Mouse (Mus musculus) lung, embryonic 15.5 days (tissue): ENCODE data around the gene Caskin1. TPM values are rescaled to one million over a fixed set of nuclear protein-coding genes. Genes with fewer than 3 reads are reported as not detected.
"Not testable (repeated sequence)": the region's sequence is repeated elsewhere in the genome, so short reads cannot be mapped to it uniquely, and the experiment has no call there.

Experiments used
- ATAC-seq: fragments of 200-750 bp; cut with Nextera tagmentation; 2 replicates; pipeline ENCODE4 v1.8.0; 2017; ENCODE audit warnings: moderate number of reproducible peaks, borderline replicate concordance; ENCODE audit not compliant: low FRiP score, low TSS enrichment; ENCODE audit errors: extremely low read depth
- H3K27ac ChIP-seq: fragments of 300-500 bp; sonication (generic); 2 replicates; pipeline ENCODE4 v1.5.1; 2015; ENCODE audit warnings: moderate library complexity, mild to moderate bottlenecking, inconsistent platforms
- H3K27me3 ChIP-seq: fragments of 300-500 bp; sonication (generic); 2 replicates; pipeline ENCODE4 v1.6.1; 2015; ENCODE audit warnings: inconsistent platforms
- H3K36me3 ChIP-seq: fragments of 300-500 bp; sonication (generic); 2 replicates; pipeline ENCODE4 v1.6.1; 2015; ENCODE audit warnings: inconsistent platforms
- H3K4me1 ChIP-seq: fragments of 300-500 bp; sonication (generic); 2 replicates; pipeline ENCODE4 v1.6.1; 2015; ENCODE audit warnings: inconsistent platforms
- H3K4me2 ChIP-seq: fragments of 300-500 bp; sonication (generic); 2 replicates; pipeline ENCODE4 v1.6.1; 2015; ENCODE audit warnings: inconsistent platforms, mild to moderate bottlenecking, moderate library complexity
- H3K4me3 ChIP-seq: fragments of 300-500 bp; sonication (generic); 2 replicates; pipeline ENCODE4 v1.5.1; 2015; ENCODE audit warnings: mild to moderate bottlenecking, inconsistent platforms
- H3K9ac ChIP-seq: fragments of 300-500 bp; sonication (generic); 2 replicates; pipeline ENCODE4 v1.6.1; 2015; ENCODE audit warnings: inconsistent platforms
- H3K9me3 ChIP-seq: fragments of 300-500 bp; sonication (generic); 2 replicates; pipeline ENCODE4 v1.6.1; 2016; ENCODE audit warnings: inconsistent platforms
- WGBS: fragments of 180-500 bp; shearing (Covaris S2); methylation state at CpG from one replicate; pipeline ENCODE4 v1.1.7; 2015; 5-methylcytosine and 5-hydroxymethylcytosine counted together
- polyA plus RNA-seq: library from polyadenylated mRNA; unstranded; fragments of >200 nt; fragmentation: Nextera tagmentation; extraction: Ambion mirVana; gene quantifications from 2 replicates; pipeline ENCODE4 v1.2.1, GENCODE M21; 2015

The Caskin1 gene
- polyA plus RNA-seq, 1 experiment from 2014 or later: 1.0 TPM

GRCm38 (mm10) chr17:24455523-24456206, 32.7 kb upstream of the Caskin1 start:
- not testable (repeated sequence) for H3K9ac ChIP-seq, H3K27me3 ChIP-seq, H3K9me3 ChIP-seq, H3K36me3 ChIP-seq
- H3K4me1 ChIP-seq: peaks cover 18% of the 10 kb centered on the region
- H3K4me2 ChIP-seq: peak overlapping the region; percentile 47
- H3K27ac ChIP-seq: peak overlapping the region; percentile 97
- 51% methylated on average over 10 of the region's 10 CpGs for WGBS
- peak overlapping the region; percentile 79 for H3K4me3 ChIP-seq
- peak; percentile 38; the same call in 1 of the 2 replicates for ATAC-seq

DNA sequence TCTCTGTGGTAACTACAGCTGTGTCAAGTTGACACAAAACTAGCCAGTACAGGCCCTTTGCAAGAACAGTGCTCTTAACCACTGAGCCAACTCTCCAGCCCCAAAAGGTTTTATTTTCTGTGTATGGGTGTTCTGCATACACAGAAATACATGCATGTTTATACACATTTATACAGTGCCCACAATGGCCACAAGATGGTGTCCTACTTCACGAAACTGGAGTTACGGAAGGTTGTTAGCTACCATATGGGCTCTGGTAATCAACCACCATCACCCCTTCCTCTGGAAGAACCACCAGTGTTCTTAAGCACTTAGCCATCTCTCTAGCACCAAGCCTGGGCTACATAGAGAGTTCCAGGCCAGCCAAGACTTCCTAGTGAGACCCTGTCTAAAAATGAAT, 26.8 kb upstream of the Caskin1 start:
- no peak overlapping the region for H3K27ac ChIP-seq
- no peak overlapping the region for H3K9ac ChIP-seq
- H3K4me3 ChIP-seq: no peak overlapping the region
- no peak for ATAC-seq
- H3K4me1 ChIP-seq: no peaks in the 10 kb centered on the region
- no peaks in the 10 kb centered on the region for H3K36me3 ChIP-seq
- no peak overlapping the region for H3K4me2 ChIP-seq
- H3K27me3 ChIP-seq: no peaks in the 10 kb centered on the region
- WGBS: 63% methylated on average over 2 of the region's 2 CpGs
- H3K9me3 ChIP-seq: no peaks in the 10 kb centered on the region

GRCm38 (mm10) chr17:24462932-24463331, 25.5 kb upstream of the Caskin1 start:
- H3K9me3 ChIP-seq: no peaks in the 10 kb centered on the region
- no peaks in the 10 kb centered on the region for H3K4me1 ChIP-seq
- 46% methylated on average over 1 of the region's 1 CpGs for WGBS
- H3K27me3 ChIP-seq: no peaks in the 10 kb centered on the region
- H3K27ac ChIP-seq: no peak overlapping the region
- no peak overlapping the region for H3K4me2 ChIP-seq
- H3K36me3 ChIP-seq: no peaks in the 10 kb centered on the region
- ATAC-seq: no peak
- no peak overlapping the region for H3K9ac ChIP-seq
- H3K4me3 ChIP-seq: no peak overlapping the region

DNA sequence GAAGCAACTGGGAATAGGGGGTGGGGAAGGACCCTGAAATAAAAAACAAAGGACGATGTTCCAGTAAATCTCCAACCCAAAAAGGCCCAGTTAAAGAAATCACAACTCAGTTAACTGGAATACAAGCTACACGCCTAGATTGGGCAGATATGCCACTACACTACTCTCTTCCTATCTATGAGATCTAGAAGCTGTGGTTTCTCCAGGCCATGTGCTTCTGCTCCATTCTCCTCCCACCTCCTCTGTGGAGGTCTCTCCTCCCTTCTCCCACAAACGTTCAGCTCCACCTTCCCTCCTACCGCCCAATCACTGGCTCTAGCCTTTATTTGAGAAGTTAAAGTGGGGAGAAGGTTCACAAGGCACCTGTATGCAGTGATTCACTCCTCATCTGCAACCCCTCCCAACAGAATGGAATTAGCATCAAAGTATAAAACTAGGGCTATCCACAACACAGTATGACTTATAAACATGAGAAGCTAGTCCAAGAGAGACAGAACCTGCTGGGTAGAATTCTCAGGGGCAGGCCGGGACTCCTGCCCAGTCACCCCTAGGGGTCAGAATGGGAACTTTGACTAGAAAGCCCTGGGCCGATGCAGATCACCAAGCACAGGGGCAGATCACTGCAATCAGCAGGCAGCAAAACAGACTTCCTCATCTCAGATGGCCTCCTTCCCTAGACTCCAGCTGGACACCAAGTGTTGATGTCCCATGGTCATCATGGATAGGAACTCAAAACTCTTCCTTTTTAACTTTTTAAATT, 24.8 kb upstream of the Caskin1 start:
- no peak overlapping the region for H3K9ac ChIP-seq
- no peak overlapping the region for H3K4me2 ChIP-seq
- ATAC-seq: no peak
- H3K27ac ChIP-seq: no peak overlapping the region
- 44% methylated on average over 6 of the region's 6 CpGs for WGBS
- H3K4me1 ChIP-seq: no peaks in the 10 kb centered on the region
- no peaks in the 10 kb centered on the region for H3K9me3 ChIP-seq
- no peaks in the 10 kb centered on the region for H3K36me3 ChIP-seq
- no peaks in the 10 kb centered on the region for H3K27me3 ChIP-seq
- H3K4me3 ChIP-seq: no peak overlapping the region

- H3K9ac ChIP-seq: no peak overlapping the region
- H3K36me3 ChIP-seq: no peaks in the 10 kb centered on the region
- no peak overlapping the region for H3K4me3 ChIP-seq
- H3K9me3 ChIP-seq: no peaks in the 10 kb centered on the region
- peaks cover 26% of the 10 kb centered on the region for H3K4me1 ChIP-seq
- ATAC-seq: no peak
- no peaks in the 10 kb centered on the region for H3K27me3 ChIP-seq
- no peak overlapping the region for H3K27ac ChIP-seq
- H3K4me2 ChIP-seq: no peak overlapping the region
- WGBS: 90% methylated on average over 5 of the region's 5 CpGs
Observed at GRCm38 (mm10) chr17:24468636-24469246, 19.7 kb upstream of the Caskin1 start.

DNA sequence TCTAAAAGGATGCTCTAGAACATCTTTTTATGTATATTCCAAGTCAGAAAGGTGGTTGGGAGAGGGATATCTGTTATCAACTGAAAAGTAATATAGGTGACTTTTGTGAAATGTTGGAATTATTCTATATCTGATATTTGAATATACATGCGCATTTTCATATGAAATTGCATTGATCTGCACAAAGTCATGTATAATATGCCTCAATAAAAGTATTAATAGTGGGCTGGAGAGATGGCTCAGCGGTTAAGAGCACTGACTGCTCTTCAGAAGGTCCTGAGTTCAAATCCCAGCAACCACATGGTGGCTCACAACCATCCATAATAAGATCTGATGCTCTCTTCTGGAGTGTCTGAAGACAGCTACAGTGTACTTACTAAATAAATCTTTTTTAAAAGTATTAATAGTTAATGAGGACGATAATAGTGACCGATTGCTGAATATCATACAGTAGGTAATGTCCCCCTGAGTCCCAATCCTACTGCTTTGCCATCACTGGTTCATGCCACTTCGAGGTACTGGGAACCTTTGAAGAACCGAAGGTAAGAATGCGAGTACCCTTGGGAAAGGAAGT, 19.0 kb upstream of the Caskin1 start:
- peak overlapping the region; percentile 87 for H3K9ac ChIP-seq
- H3K27me3 ChIP-seq: no peaks in the 10 kb centered on the region
- H3K27ac ChIP-seq: peak overlapping the region; percentile 89
- H3K4me1 ChIP-seq: peaks cover 26% of the 10 kb centered on the region
- WGBS: 13% methylated on average over 7 of the region's 7 CpGs
- no peak for ATAC-seq
- peak overlapping the region; percentile 95 for H3K4me2 ChIP-seq
- H3K4me3 ChIP-seq: peak overlapping the region; percentile 83
- H3K9me3 ChIP-seq: no peaks in the 10 kb centered on the region
- H3K36me3 ChIP-seq: peaks cover 3% of the 10 kb centered on the region; the same call in 1 of the 2 replicates

GRCm38 (mm10) chr17:24469910-24470602, 18.3 kb upstream of the Caskin1 start, which contains the start of the genes E4f1 and Pgp:
TSS of gene E4f1 (minus strand) at chr17:24470313.
TSS of gene Pgp (plus strand) at chr17:24470392.
- Histone ChIP-seq H3K27ac (peak within 1 kb of the TSS; percentile 89), H3K4me3 (peak within 1 kb of the TSS; percentile 83), H3K4me1 (peaks cover 26% of the 10 kb centered on the region), H3K27me3 (no peaks in the 10 kb centered on the region), H3K9ac (peak within 1 kb of the TSS; percentile 87), H3K9me3 (no peaks in the 10 kb centered on the region), H3K36me3 (peaks cover 9% of the 10 kb centered on the region; the same call in 1 of the 2 replicates), H3K4me2 (peak within 1 kb of the TSS; percentile 95)
- under 1% methylated on average over 75 of the region's 75 CpGs for WGBS
- peak; percentile 98 for ATAC-seq

- peak overlapping the region; percentile 83 for H3K4me3 ChIP-seq
- H3K9me3 ChIP-seq: no peaks in the 10 kb centered on the region
- H3K27me3 ChIP-seq: no peaks in the 10 kb centered on the region
- peaks cover 17% of the 10 kb centered on the region for H3K36me3 ChIP-seq
- H3K4me1 ChIP-seq: peaks cover 26% of the 10 kb centered on the region
- peak overlapping the region; percentile 95 for H3K4me2 ChIP-seq
- ATAC-seq: peak; percentile 29; the same call in 1 of the 2 replicates
- H3K9ac ChIP-seq: peak overlapping the region; percentile 87
- peak overlapping the region; percentile 89 for H3K27ac ChIP-seq
- WGBS: 1% methylated on average over 68 of the region's 68 CpGs
Observed at GRCm38 (mm10) chr17:24470701-24471527, 17.5 kb upstream of the Caskin1 start.

DNA sequence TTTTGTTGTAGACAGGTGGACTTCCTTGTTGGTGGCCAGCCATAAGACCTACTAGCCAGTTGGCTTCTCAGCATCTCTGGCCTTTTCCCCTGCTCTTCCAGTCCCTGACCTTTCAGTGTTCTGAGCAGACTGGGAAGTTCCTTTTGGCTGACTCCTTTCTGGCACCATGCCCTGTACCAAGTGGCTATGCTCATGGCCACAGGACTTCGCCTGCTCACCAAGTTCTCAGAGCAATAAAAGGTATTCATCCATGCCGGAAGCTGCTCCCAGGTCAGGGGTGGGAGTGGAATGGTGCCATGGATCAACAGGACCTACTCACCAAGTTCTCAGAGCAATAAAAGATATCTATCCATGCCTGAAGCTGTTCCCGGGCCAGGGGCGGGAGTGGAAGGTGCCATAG, 15.9 kb upstream of the Caskin1 start:
- Histone ChIP-seq H3K9me3 (no peaks in the 10 kb centered on the region), H3K4me2 (peak overlapping the region; percentile 95), H3K4me1 (peaks cover 27% of the 10 kb centered on the region), H3K4me3 (0 out of 2 replicates have a peak overlapping the region, but pooled peaks have one; percentile 83), H3K9ac (no peak overlapping the region), H3K27me3 (no peaks in the 10 kb centered on the region), H3K27ac (no peak overlapping the region), H3K36me3 (peaks cover 33% of the 10 kb centered on the region)
- ATAC-seq: no peak
- 70% methylated on average over 4 of the region's 4 CpGs for WGBS

DNA sequence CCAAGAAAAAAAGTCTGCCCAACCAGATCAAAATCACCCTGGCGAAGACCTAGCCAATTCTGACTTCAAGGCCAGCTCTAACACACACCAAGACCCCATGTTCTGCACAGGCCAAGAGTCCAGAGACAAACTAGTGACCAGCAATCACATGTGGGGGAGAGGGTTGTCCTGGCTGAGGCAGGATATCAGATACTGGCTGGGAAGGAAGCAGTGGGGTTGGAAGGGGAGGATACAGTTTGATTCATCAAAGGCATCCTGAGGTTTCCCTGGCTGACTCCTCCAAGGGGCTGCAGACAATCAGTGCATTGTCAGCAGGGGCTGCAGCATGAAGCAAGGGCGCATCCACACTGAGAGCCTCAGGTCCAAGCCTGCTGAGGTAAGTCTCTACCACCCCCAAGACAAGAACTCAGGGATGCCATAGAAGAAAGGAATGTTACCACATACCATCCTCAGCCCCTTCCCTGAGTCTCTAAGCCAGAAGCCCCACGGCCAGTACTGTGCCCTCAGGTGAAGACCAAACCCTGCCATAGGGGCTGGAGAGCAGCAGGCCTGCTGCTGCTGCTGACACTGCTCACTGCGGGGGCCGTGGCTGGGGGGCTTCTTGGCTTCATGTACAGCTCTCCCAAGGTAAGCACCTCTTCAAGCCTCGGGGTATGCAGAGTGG, 14.7 kb upstream of the Caskin1 start, which contains the start of gene Bricd5:
Gene Bricd5 (plus strand): TSS at position 273 of the 664 bp plus-strand sequence.
- Histone ChIP-seq H3K27ac (no peak within 1 kb of the TSS), H3K36me3 (peaks cover 36% of the 10 kb centered on the region), H3K4me2 (peak within 1 kb of the TSS; percentile 95; the same call in 1 of the 2 replicates), H3K9me3 (no peaks in the 10 kb centered on the region), H3K27me3 (no peaks in the 10 kb centered on the region), H3K4me3 (no peak within 1 kb of the TSS), H3K9ac (no peak within 1 kb of the TSS), H3K4me1 (peaks cover 37% of the 10 kb centered on the region)
- 72% methylated on average over 6 of the region's 6 CpGs for WGBS
- no peak for ATAC-seq
